Mouse (Mus musculus): ENCODE measurements around the gene Tanc1.

DNA sequence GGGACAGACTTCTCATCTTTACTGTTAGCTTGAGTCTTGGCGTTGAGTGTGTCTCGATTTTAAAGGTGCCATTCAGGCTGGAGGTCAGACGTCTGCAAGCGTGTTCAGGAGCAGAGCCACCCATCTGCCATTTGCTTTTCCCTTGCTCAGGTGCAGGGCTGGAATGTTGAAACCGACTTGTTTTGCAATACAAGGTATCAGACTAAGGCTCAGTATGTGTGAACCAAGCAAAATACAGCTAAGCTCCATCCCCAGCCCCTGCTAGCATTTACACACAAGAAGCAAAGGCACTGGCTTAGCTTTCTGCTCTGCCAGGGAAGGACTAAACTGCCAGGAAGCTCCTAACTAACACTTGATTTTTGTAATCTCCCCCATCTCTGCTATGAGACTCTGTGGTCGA lies 162.5 kb downstream of the Tanc1 start:
- TF ChIP-seq GATA1 (IDR thresholded peaks at IDR 0.05; ENCODE audit: borderline replicate concordance, low read length), result no peak
- no peak for TF ChIP-seq FLI1 (IDR thresholded peaks at IDR 0.05; ENCODE audit: low read length)
